Mouse (Mus musculus) activated CD4-positive, CD25-positive, alpha-beta regulatory T cell (primary cell): ENCODE results near the gene BC049715. TPM values are rescaled to one million over a fixed set of nuclear protein-coding genes. Genes with fewer than 3 reads are reported as not detected.

ENCODE experiments used
- polyA plus RNA-seq, 2 experiments: library from polyadenylated mRNA; unstranded; fragments of 100-300 nt; shearing (Covaris generic); gene quantifications; one replicate each; pipeline ENCODE4 v1.2.1; 2017

Gene BC049715
- 1 to 10 TPM; 2.0 to 2.1 TPM for polyA plus RNA-seq

GRCm38 (mm10) chr6:136827516-136827880 is at the start of gene BC049715:
Gene BC049715 (plus strand): TSS chr6:136827626.

GRCm38 (mm10) chr6:136781377-136781986 is 45.9 kb upstream of the BC049715 start, which contains the start of gene Gucy2c:
Gene Gucy2c (minus strand): TSS chr6:136781765.

GRCm38 (mm10) chr6:136803739-136804633 is 23.4 kb upstream of the BC049715 start, which contains the start of gene Hist4h4:
Gene Hist4h4 (minus strand): TSS chr6:136804415.

GRCm38 (mm10) chr6:136808014-136808417 is 19.4 kb upstream of the BC049715 start, which contains the start of gene H2afj:
Gene H2afj (plus strand): TSS chr6:136808244.

GRCm38 (mm10) chr6:136827881-136828561 is 595 bp downstream of the BC049715 start, which contains the start of gene Wbp11:
Gene Wbp11 (minus strand): TSS chr6:136828233.

GRCm38 (mm10) chr6:136835352-136835751 is 7.9 kb downstream of the BC049715 start, which contains the start of gene Smco3:
Gene Smco3 (minus strand): TSS chr6:136835452.

GRCm38 (mm10) chr6:136857186-136857872 is 29.9 kb downstream of the BC049715 start, which contains the start of gene Art4:
Gene Art4 (minus strand): TSS chr6:136857733.

GRCm38 (mm10) chr6:136875670-136876069 is 48.2 kb downstream of the BC049715 start, which contains the start of gene Mgp:
Gene Mgp (minus strand): TSS chr6:136875823.

Other genes starting within 250 kb of the BC049715 start
- gene Plbd1, start 165.7 kb upstream of the BC049715 start, polyA plus RNA-seq, result 1 to 10 TPM; 3.0 to 7.0 TPM
- gene Gucy2c, start 45.9 kb upstream of the BC049715 start, polyA plus RNA-seq, result under 1 TPM in 1 of 2 experiments, not detected in 1; 0.07 TPM
- gene Hist4h4, start 23.2 kb upstream of the BC049715 start, polyA plus RNA-seq, result 1 to 10 TPM in 1 of 2 experiments, under 1 TPM in 1; 0.85 to 1.0 TPM
- 100 to 1,000 TPM; 167 to 198 TPM for gene H2afj, start 19.4 kb upstream of the BC049715 start, polyA plus RNA-seq
- gene Wbp11, start 607 bp downstream of the BC049715 start, polyA plus RNA-seq, result 10 to 100 TPM; 85.1 to 86.6 TPM
- not detected for gene Smco3, start 7.8 kb downstream of the BC049715 start, polyA plus RNA-seq
- gene Art4, start 30.1 kb downstream of the BC049715 start, polyA plus RNA-seq, result 1 to 10 TPM; 2.5 to 3.3 TPM
- gene Mgp, start 48.2 kb downstream of the BC049715 start, polyA plus RNA-seq, result not detected
- 1 to 10 TPM; 2.5 to 3.5 TPM for gene Erp27, start 94.6 kb downstream of the BC049715 start, polyA plus RNA-seq
- gene Pde6h, start 96.2 kb downstream of the BC049715 start, polyA plus RNA-seq, result under 1 TPM; 0.20 to 0.74 TPM
- gene Arhgdib, start 114.3 kb downstream of the BC049715 start, polyA plus RNA-seq, result 1,000 to 10,000 TPM; 2,391 to 2,736 TPM